Mouse (Mus musculus): Measurements from ENCODE around the gene Zar1l. TPM values are rescaled to one million over a fixed set of nuclear protein-coding genes. Genes with fewer than 3 reads are reported as not detected.
"Not testable (repeated sequence)": the region's sequence is repeated elsewhere in the genome, so short reads cannot be mapped to it uniquely, and the experiment has no call there.

Gene Zar1l
- not detected for total RNA-seq (2021)
- long read RNA-seq, experiment 1 = 0 reads
- long read RNA-seq, experiment 2 = 0 reads

GRCm38 (mm10) chr5:150518064-150518463 is at the start of gene Zar1l:
TSS of gene Zar1l (minus strand) at chr5:150518164.
- DNase-seq = no peak

- no peak for DNase-seq
Measured at GRCm38 (mm10) chr5:150566971-150567370, 49.0 kb upstream of the Zar1l start.

GRCm38 (mm10) chr5:150566226-150566625 is 48.3 kb upstream of the Zar1l start:
- DNase-seq = no peak

GRCm38 (mm10) chr5:150564426-150564825 is 46.5 kb upstream of the Zar1l start:
- no peak for DNase-seq

GRCm38 (mm10) chr5:150561783-150562182 is 43.8 kb upstream of the Zar1l start:
- no peak for DNase-seq

- no peak for DNase-seq
Measured at GRCm38 (mm10) chr5:150561376-150561775, 43.4 kb upstream of the Zar1l start.

GRCm38 (mm10) chr5:150560851-150561250 is 42.9 kb upstream of the Zar1l start:
- DNase-seq = no peak

- DNase-seq = no peak
Measured at GRCm38 (mm10) chr5:150559519-150560103, 41.6 kb upstream of the Zar1l start.

- no peak for DNase-seq
Measured at GRCm38 (mm10) chr5:150551637-150552036, 33.7 kb upstream of the Zar1l start.

GRCm38 (mm10) chr5:150543184-150543583 is 25.2 kb upstream of the Zar1l start:
- DNase-seq = no peak

- no peak for DNase-seq
Measured at GRCm38 (mm10) chr5:150541302-150541701, 23.3 kb upstream of the Zar1l start.

GRCm38 (mm10) chr5:150525239-150525638 is 7.3 kb upstream of the Zar1l start:
- DNase-seq = no peak

GRCm38 (mm10) chr5:150522867-150523234 is 4.9 kb upstream of the Zar1l start:
- DNase-seq = no peak

GRCm38 (mm10) chr5:150521937-150522866 is 4.2 kb upstream of the Zar1l start, which contains the start of gene Brca2:
TSS of gene Brca2 (plus strand) at chr5:150522630.
- peak; percentile 97 for DNase-seq

GRCm38 (mm10) chr5:150519551-150519950 is 1.6 kb upstream of the Zar1l start:
- DNase-seq = no peak

- DNase-seq = no peak
Measured at GRCm38 (mm10) chr5:150514027-150514426, 3.9 kb downstream of the Zar1l start.

- DNase-seq = no peak
Measured at GRCm38 (mm10) chr5:150513264-150513663, 4.7 kb downstream of the Zar1l start.

- no peak for DNase-seq
Measured at GRCm38 (mm10) chr5:150510451-150511225, 7.3 kb downstream of the Zar1l start.

GRCm38 (mm10) chr5:150495792-150496191 is 22.2 kb downstream of the Zar1l start:
- DNase-seq = peak; percentile 56

GRCm38 (mm10) chr5:150491573-150492173 is 26.3 kb downstream of the Zar1l start:
- DNase-seq = not testable (repeated sequence)

GRCm38 (mm10) chr5:150490821-150491220 is 27.1 kb downstream of the Zar1l start:
- no peak for DNase-seq

- DNase-seq = no peak
Measured at GRCm38 (mm10) chr5:150490285-150490684, 27.7 kb downstream of the Zar1l start.
